Mouse (Mus musculus) monocyte, adult 5-6 weeks (primary cell): ENCODE results near the gene Atp6v1f. TPM values are rescaled to one million over a fixed set of nuclear protein-coding genes. Genes with fewer than 3 reads are reported as not detected.

Experiments
- ATAC-seq: fragments of 153-309, 156-312 bp; replicated peaks from 2 replicates; pipeline ENCODE4 v1.8.0; 2017; ENCODE audit warnings: mild to moderate bottlenecking; ENCODE audit not compliant: low TSS enrichment, insufficient number of reproducible peaks, severe bottlenecking, poor library complexity, low FRiP score
- total RNA-seq: library from RNA; stranded (forward); fragments of 200-1000, 200-491, 200-594 nt; gene quantifications from 3 replicates; pipeline ENCODE4 v1.2.3, GENCODE M21; 2017

The Atp6v1f gene
- total RNA-seq, 1 experiment from 2014 or later = 337 TPM

GRCm38 (mm10) chr6:29507447-29508309 lies 40.2 kb downstream of the Atp6v1f start, which contains the start of gene Kcp:
Gene Kcp, minus strand, starts transcription at chr6:29507952.
- no peak for ATAC-seq

DNA sequence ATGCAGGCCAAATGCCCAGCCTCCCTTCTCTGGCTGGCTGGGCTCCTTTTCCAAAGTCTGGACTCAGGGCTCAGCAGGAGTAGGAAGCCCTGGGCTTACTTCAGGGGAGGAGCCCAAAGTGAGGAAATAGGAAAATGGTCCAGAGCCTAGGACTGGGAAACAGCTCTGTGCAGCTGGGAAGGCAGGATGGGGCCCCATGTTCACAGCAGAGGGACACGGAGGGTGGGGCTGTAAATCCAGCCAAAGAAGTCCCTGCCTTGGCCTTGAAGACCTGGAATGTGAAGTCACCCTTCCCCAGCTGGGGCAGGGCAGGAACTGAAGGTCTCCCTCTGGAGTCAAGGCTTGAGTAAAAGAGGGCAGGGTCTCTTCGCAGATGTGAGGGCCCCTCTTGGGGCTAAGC lies 41.6 kb downstream of the Atp6v1f start:
- no peak for ATAC-seq

DNA sequence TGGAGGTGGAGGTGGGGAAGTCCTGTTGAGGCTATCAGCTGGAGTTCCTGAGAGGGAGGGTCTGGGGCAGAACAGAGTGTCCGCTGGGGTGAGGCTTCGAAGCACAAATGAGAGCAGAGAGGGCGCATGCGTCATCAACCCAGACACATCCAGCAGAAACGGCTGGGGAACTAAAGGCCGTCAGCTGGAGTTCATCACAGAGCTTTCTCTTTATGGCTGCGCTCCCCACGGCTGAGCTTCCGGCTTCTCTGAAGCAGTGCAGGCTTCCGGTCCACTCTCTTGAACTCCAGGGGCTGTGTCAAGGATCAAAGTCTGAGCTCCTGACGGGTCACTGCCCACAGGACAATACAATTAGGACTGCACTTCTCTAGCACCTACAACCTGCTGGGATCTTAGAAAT lies 45.8 kb downstream of the Atp6v1f start:
- peak; percentile 66 for ATAC-seq

GRCm38 (mm10) chr6:29517139-29517538 lies 49.6 kb downstream of the Atp6v1f start:
- peak; percentile 86 for ATAC-seq

Other genes starting within 250 kb of the Atp6v1f start
- 7.6 to 8.9 TPM (median 8.5 TPM) in 3 replicates for gene Hilpda, start 195.2 kb upstream of the Atp6v1f start, total RNA-seq
- gene Fam71f2, start 188.1 kb upstream of the Atp6v1f start, total RNA-seq = 1.9 TPM in 1 of 3 replicates, not detected in the others
- not detected in 3 replicates for gene Fam71f1, start 148.6 kb upstream of the Atp6v1f start, total RNA-seq
- 134 to 144 TPM (median 142 TPM) in 3 replicates for gene Calu, start 119.6 kb upstream of the Atp6v1f start, total RNA-seq
- gene Opn1sw, start 79.2 kb upstream of the Atp6v1f start, total RNA-seq = not detected in 3 replicates
- 0.49 to 0.96 TPM (median 0.67 TPM) in 3 replicates for gene Ccdc136, start 71.4 kb upstream of the Atp6v1f start, total RNA-seq
- gene Flnc, start 34.5 kb upstream of the Atp6v1f start, total RNA-seq = not detected in 3 replicates
- gene Atp6v1fnb, start 3.7 kb downstream of the Atp6v1f start, total RNA-seq = 0.78 TPM in 1 of 3 replicates, not detected in the others
- not detected in 3 replicates for gene Kcp, start 40.2 kb downstream of the Atp6v1f start, total RNA-seq
- gene Irf5, start 58.9 kb downstream of the Atp6v1f start, total RNA-seq = 195 to 268 TPM (median 261 TPM) in 3 replicates
- gene Tnpo3, start 142.2 kb downstream of the Atp6v1f start, total RNA-seq = 62.4 to 105 TPM (median 76.9 TPM) in 3 replicates
- gene Tspan33, start 226.5 kb downstream of the Atp6v1f start, total RNA-seq = 0.29 to 1.6 TPM (median 0.29 TPM) in 3 replicates